Mouse (Mus musculus): Measurements from ENCODE around the gene Pfdn6.

DNA sequence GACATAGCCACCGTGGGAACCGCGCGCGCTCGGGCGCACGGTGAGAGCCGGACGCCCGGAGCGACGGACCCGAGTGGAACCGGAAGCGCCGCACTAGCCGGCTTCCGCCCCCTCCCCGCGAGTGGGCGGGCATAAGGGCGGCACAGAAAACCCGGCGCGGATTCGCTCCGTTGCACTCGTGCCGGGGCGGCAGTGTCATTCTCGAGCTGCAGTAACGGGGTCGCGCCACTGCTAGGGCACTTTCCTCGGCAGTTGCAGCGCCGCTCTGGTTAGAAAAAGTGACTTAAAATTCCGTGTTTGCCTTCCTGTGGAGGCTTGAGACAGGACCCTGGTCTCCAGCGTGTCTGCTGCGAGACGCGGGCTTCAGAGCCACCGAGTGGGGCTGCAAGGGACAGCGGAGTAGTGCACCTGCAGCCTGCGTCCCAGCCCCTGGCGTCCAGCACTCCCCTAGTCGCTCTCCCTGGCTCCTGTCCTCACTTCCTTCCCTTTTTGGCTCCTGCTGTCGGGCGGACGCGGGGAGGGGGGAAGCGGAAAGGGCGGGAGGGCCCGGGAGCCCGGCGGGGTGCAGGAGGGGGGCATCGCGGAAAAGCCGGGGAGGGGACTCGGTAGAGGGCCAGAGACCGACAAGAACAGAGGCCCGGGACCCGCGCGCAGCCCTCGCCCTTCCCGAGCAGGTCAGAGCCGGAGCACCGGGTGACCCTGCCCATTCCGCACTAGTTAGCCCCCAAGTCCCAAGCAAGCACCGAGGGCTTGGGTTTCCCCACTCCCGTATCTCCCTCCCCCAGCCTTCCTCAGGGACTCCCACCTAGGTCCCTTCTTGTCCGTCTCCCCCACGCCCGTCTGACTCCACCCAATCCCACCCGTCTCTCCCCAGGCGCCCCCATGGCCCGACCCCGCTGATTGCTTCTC is 10.5 kb downstream of the Pfdn6 start, which contains the start of gene Rgl2:
- peak; percentile 19; the same call in 1 of the 2 replicates for TF ChIP-seq CTCF (IDR thresholded peaks at IDR 0.05; ENCODE audit: borderline replicate concordance, insufficient read depth, low read depth, low read length)
- TF ChIP-seq POLR2A (IDR thresholded peaks at IDR 0.05; ENCODE audit: borderline replicate concordance, insufficient read depth, low read length), result peak; percentile 76; the same call in 1 of the 2 replicates
